Mouse (Mus musculus) cortical plate, adult 2 months (tissue): ENCODE results near the gene 4921517D22Rik.

Experiments
- CTCF ChIP-seq: fragments of 200-500 bp; IDR thresholded peaks from 2 replicates; pipeline ENCODE4 v1.5.1; 2011; ENCODE audit warnings: mild to moderate bottlenecking, control low read depth, low read length; ENCODE audit not compliant: insufficient read depth; ENCODE audit errors: extremely low read depth
- POLR2A ChIP-seq: fragments of 200-500 bp; IDR thresholded peaks from 2 replicates; pipeline ENCODE4 v1.6.1; 2011; ENCODE audit warnings: mild to moderate bottlenecking, low read length, control low read depth; ENCODE audit not compliant: insufficient read depth; ENCODE audit errors: extremely low read depth

DNA sequence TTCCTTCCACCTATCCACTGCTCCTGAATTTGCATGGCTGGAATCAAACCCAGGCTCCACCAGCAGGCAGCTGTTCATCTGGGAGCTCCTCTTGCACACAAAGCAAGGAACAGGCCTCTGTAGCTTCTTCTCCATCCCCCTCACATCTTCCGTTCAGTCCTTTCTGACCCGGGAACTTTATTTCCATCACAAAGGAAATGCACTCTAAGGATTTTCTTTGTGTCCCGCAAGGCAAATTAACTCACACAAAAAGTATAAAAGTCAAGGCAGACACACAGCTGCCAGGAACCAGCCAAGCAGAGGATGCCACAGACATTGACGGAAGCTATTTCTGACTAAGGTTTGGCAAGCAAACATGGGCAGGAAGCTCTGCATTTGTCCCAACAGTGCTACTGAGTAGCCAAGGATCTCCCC is 36.9 kb downstream of the 4921517D22Rik start:
- TF ChIP-seq CTCF (no peak), POLR2A (no peak)
